Comparison of ENCODE assay signal across 17 mouse cellular contexts in the genomic region with DNA sequence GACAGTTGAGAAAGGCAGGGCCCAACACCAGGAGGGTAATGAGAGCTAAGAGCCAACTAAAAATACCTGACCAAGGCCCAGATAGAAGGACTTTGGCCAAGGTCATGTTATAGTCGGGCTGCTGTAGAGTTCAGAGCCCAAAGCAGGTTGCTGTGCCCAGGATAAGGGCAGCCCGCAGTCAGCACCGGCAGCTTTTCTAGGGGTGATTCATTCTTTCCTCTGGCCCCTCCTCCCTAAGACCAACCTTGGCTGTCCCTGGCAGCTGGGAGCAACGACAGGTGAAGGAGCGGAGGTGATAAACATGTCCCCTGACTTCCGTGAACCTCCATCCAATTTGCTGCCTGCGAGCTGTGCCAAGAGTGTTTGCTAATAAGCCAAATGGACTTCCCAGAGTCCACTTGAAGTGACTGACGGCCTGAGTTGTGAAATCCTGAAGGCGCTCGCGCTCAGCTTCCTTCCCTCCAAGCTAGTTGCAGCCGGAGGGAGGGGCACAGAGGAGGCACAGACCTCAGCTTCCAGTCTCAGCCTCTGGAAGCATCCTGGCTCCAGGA.
A peak's percentile ranks its signal among the peaks of the same experiment; 100 is the strongest.
DNase-seq lines count a peak whose midpoint lies in the region; ATAC-seq and TF ChIP-seq lines count a peak whose summit lies in the region.
"Had no signal": no experiment of that assay in that cellular context is flagged by ENCODE, and none has a peak within 500 bp of the region (broad histone marks: within the 10 kb centered on the region; RNA-seq: fewer than 3 reads in every experiment).

No protein-coding gene starts in this region.

- H3K4me3 ChIP-seq in lung, embryonic 16.5 days (ENCODE audit: low read length): no peak overlapping the region
- H3K4me3 ChIP-seq in stomach, postnatal 0 days (ENCODE audit: low read depth, low read length): no peak overlapping the region
- H3K4me3 ChIP-seq: erythroblast, embryonic 14.5 days; hindbrain, embryonic 10.5 days; left cerebral cortex, adult 2 months; limb, embryonic 12.5 days; lung, embryonic 15.5 days; neural tube, embryonic 15.5 days had no signal

- no peaks in the 10 kb centered on the region for H3K9me3 ChIP-seq in lung, embryonic 16.5 days (ENCODE audit: control insufficient read depth, low read length)
- no peaks in the 10 kb centered on the region for H3K9me3 ChIP-seq in stomach, postnatal 0 days (ENCODE audit: control insufficient read depth, low read length)
- H3K9me3 ChIP-seq: hindbrain, embryonic 10.5 days; limb, embryonic 12.5 days; lung, embryonic 15.5 days; neural tube, embryonic 15.5 days had no signal

- H3K36me3 ChIP-seq in lung, embryonic 16.5 days (ENCODE audit: control insufficient read depth, insufficient read depth, low read length): no peaks in the 10 kb centered on the region
- no peaks in the 10 kb centered on the region for H3K36me3 ChIP-seq in stomach, postnatal 0 days (ENCODE audit: control insufficient read depth, insufficient read depth, low read length)
- H3K36me3 ChIP-seq: hindbrain, embryonic 10.5 days; limb, embryonic 12.5 days; lung, embryonic 15.5 days; neural tube, embryonic 15.5 days had no signal

- TF ChIP-seq CTCF in stomach, postnatal 0 days (IDR thresholded peaks at IDR 0.05; ENCODE audit: low read depth): no peak

- H3K4me1 ChIP-seq in lung, embryonic 16.5 days (replicated peaks; ENCODE audit: control insufficient read depth, insufficient read depth, low read length): no peaks in the 10 kb centered on the region; the same call in 1 of the 2 replicates
- H3K4me1 ChIP-seq in stomach, postnatal 0 days (replicated peaks; ENCODE audit: control insufficient read depth, insufficient read depth): no peaks in the 10 kb centered on the region
- H3K4me1 ChIP-seq: limb, embryonic 12.5 days; lung, embryonic 15.5 days had no signal

- no peak for TF ChIP-seq EP300 in stomach, postnatal 0 days (optimal IDR thresholded peaks at IDR 0.05)

- H3K27ac ChIP-seq in lung, embryonic 16.5 days (ENCODE audit: low read length): no peak overlapping the region
- no peak overlapping the region for H3K27ac ChIP-seq in stomach, postnatal 0 days (replicated peaks)
- H3K27ac ChIP-seq: hindbrain, embryonic 10.5 days; left cerebral cortex, adult 2 months; limb, embryonic 12.5 days; lung, embryonic 15.5 days; neural tube, embryonic 15.5 days had no signal

- no peak overlapping the region for H3K4me2 ChIP-seq in lung, embryonic 16.5 days (ENCODE audit: low read depth, low read length)
- no peak overlapping the region for H3K4me2 ChIP-seq in stomach, postnatal 0 days (replicated peaks; ENCODE audit: low read depth)
- H3K4me2 ChIP-seq: limb, embryonic 12.5 days; lung, embryonic 15.5 days; midbrain, embryonic 11.5 days; neural tube, embryonic 15.5 days had no signal

- DNase-seq in adrenal gland, postnatal 36 days: peak; percentile 4 to 19
- DNase-seq in adrenal gland, postnatal 4 days (ENCODE audit: low spot score in 2 of 2): no peak
- peak; percentile 14 to 20 for DNase-seq in kidney, postnatal 36 days
- DNase-seq in kidney, postnatal 4 days: no peak
- no peak for DNase-seq in stomach, postnatal 0 days (ENCODE audit: low spot score)
- DNase-seq in gastrocnemius, postnatal 4 days (ENCODE audit: low spot score in 2 of 2): no peak
- DNase-seq: gastrocnemius, postnatal 36 days; thymus, postnatal 36 days had no signal

- ATAC-seq in lung, embryonic 16.5 days (ENCODE audit: low read depth): peak; percentile 34
- ATAC-seq in stomach, postnatal 0 days (ENCODE audit: low FRiP score, low TSS enrichment): 0 out of 2 replicates have a peak, but pooled peaks have one; percentile 25
- ATAC-seq: Patski had no signal

- H3K9ac ChIP-seq in lung, embryonic 16.5 days (ENCODE audit: low read length): no peak overlapping the region
- no peak overlapping the region for H3K9ac ChIP-seq in stomach, postnatal 0 days (ENCODE audit: low read length)
- H3K9ac ChIP-seq: limb, embryonic 12.5 days; lung, embryonic 15.5 days; neural tube, embryonic 15.5 days had no signal

- 27% methylated on average over 12 of the region's 12 CpGs for WGBS in lung, embryonic 16.5 days
- 42% methylated on average over 12 of the region's 12 CpGs for WGBS in stomach, postnatal 0 days

- H3K27me3 ChIP-seq in lung, embryonic 16.5 days (ENCODE audit: control insufficient read depth, insufficient read depth, low read depth, low read length): no peaks in the 10 kb centered on the region; the same call in 1 of the 2 replicates
- H3K27me3 ChIP-seq in stomach, postnatal 0 days (ENCODE audit: control insufficient read depth, insufficient read depth, low read length): no peaks in the 10 kb centered on the region
- H3K27me3 ChIP-seq: lung, embryonic 15.5 days; neural tube, embryonic 15.5 days had no signal

Comparison
In these comparisons a context has a peak if more than half of its experiments do, and no peak if none do; other contexts are left out.
1. DNase-seq: peak in adrenal gland, postnatal 36 days (2 of 2) and kidney, postnatal 36 days (2 of 2); none in adrenal gland, postnatal 4 days (0 of 2), kidney, postnatal 4 days (0 of 2), stomach, postnatal 0 days (single experiment) and gastrocnemius, postnatal 4 days (0 of 2).